Mouse (Mus musculus) liver, embryonic 11.5 days (tissue): Measurements from ENCODE around the gene Gnao1. TPM values are rescaled to one million over a fixed set of nuclear protein-coding genes. Genes with fewer than 3 reads are reported as not detected.

Experiments used
- ATAC-seq: fragments of 200-750 bp; cut with Nextera tagmentation; replicated peaks from 2 replicates; pipeline ENCODE4 v1.8.0; 2017; ENCODE audit warnings: moderate number of reproducible peaks, mild to moderate bottlenecking, moderate TSS enrichment, moderate library complexity; ENCODE audit not compliant: low FRiP score
- DNase-seq: peaks from one replicate; pipeline ENCODE4 v3.0.0-alpha.2; 2017; ENCODE audit warnings: low spot score
- H3K27ac ChIP-seq: fragments of 300-500 bp; sonication (generic); 2 replicates; pipeline ENCODE4 v1.5.1; 2014; ENCODE audit warnings: mild to moderate bottlenecking, low read depth, low read length, control low read depth
- H3K27me3 ChIP-seq: fragments of 300-500 bp; sonication (generic); replicated peaks from 2 replicates; pipeline ENCODE4 v1.6.1; 2014; ENCODE audit warnings: low read length, mixed read lengths; ENCODE audit not compliant: control insufficient read depth, insufficient read depth
- H3K36me3 ChIP-seq: fragments of 300-500 bp; sonication (generic); 2 replicates; pipeline ENCODE4 v1.6.1; 2014; ENCODE audit warnings: mild to moderate bottlenecking, low read length, moderate library complexity, mixed read lengths; ENCODE audit not compliant: control insufficient read depth, insufficient read depth
- H3K4me1 ChIP-seq: fragments of 300-500 bp; sonication (generic); replicated peaks from 2 replicates; pipeline ENCODE4 v1.6.1; 2014; ENCODE audit warnings: low read length, mixed read lengths; ENCODE audit not compliant: control insufficient read depth, insufficient read depth
- H3K4me2 ChIP-seq: fragments of 300-500 bp; sonication (generic); 2 replicates; pipeline ENCODE4 v1.6.1; 2014; ENCODE audit warnings: mild to moderate bottlenecking, control low read depth, moderate library complexity
- H3K4me3 ChIP-seq: fragments of 300-500 bp; sonication (generic); 2 replicates; pipeline ENCODE4 v1.5.1; 2014; ENCODE audit warnings: low read depth, low read length, control low read depth
- H3K9ac ChIP-seq: fragments of 300-500 bp; sonication (generic); 2 replicates; pipeline ENCODE4 v1.6.1; 2014; ENCODE audit warnings: low read depth, low read length, control low read depth
- H3K9me3 ChIP-seq: fragments of 300-500 bp; sonication (generic); 2 replicates; pipeline ENCODE4 v1.6.1; 2016; ENCODE audit warnings: low read length, inconsistent platforms, mixed read lengths; ENCODE audit not compliant: control insufficient read depth
- WGBS: fragments of 180-500 bp; shearing (Covaris S2); extraction: QIAGEN DNeasy Blood & Tissue Kit; methylation state at CpG from one replicate; pipeline ENCODE4 v1.1.7; 2014; 5-methylcytosine and 5-hydroxymethylcytosine counted together
- polyA plus RNA-seq: library from polyadenylated mRNA; unstranded; fragments of >200 nt; fragmentation: Nextera tagmentation; extraction: Ambion mirVana; gene quantifications from 2 replicates; pipeline ENCODE4 v1.2.1, GENCODE M21; 2014

Gnao1 gene
- 2.4 and 2.8 TPM in 2 replicates for polyA plus RNA-seq

DNA sequence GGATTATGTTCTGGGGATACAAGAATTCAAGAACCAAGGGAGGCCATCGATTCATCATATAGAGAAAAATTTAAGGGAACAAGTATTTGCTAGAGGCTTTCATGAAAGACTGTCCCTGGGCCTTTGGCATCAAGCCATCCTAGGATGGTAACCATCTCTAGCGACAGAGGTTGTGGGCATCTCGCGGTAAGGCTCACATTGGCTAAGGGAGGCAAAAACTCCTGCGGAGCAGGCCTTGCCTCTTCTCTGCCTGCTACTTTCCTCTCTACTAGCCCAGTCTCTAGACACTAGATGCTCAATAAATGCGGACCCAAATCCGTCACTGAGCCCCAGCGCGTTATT lies at the start of gene Gnao1:
TSS of gene Gnao1 (plus strand) at position 281 of the 342 bp plus-strand sequence.
- DNase-seq (no peak), ATAC-seq (no peak; the same call in 1 of the 2 replicates)
- Histone ChIP-seq H3K9me3 (no peaks in the 10 kb centered on the region), H3K27ac (no peak within 1 kb of the TSS), H3K4me1 (peaks cover 4% of the 10 kb centered on the region; the same call in 1 of the 2 replicates), H3K4me3 (peak within 1 kb of the TSS; percentile 62), H3K9ac (peak within 1 kb of the TSS; percentile 25; the same call in 1 of the 2 replicates), H3K27me3 (peaks cover 55% of the 10 kb centered on the region), H3K36me3 (no peaks in the 10 kb centered on the region), H3K4me2 (peak within 1 kb of the TSS; percentile 89)
- WGBS = 12% methylated on average over 9 of the region's 9 CpGs

DNA sequence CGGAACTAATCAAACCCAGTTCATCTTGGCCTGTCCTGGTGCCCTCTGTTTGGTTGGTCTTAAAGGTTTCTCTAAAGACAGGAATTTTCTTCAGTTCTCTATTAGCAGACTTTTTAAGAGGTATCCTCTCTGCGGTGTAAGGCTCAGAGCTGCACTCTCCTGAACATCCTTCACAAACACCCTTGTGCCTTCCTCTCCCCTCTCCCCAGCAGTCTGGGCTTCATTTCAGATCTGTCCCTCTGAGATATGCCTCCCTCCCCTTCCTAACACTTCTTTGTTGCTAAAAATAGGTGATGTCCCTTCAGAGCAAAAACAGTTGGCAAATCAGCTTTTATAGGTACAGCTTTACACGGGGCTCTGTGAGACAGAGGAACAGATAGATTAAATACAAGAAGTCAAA lies 32.2 kb upstream of the Gnao1 start:
- Histone ChIP-seq H3K27ac (no peak overlapping the region), H3K9ac (no peak overlapping the region), H3K36me3 (no peaks in the 10 kb centered on the region), H3K4me3 (no peak overlapping the region), H3K27me3 (no peaks in the 10 kb centered on the region), H3K4me2 (no peak overlapping the region), H3K4me1 (no peaks in the 10 kb centered on the region), H3K9me3 (no peaks in the 10 kb centered on the region)
- ATAC-seq (no peak), DNase-seq (no peak)
- 50% methylated on average over 3 of the region's 3 CpGs for WGBS

DNA sequence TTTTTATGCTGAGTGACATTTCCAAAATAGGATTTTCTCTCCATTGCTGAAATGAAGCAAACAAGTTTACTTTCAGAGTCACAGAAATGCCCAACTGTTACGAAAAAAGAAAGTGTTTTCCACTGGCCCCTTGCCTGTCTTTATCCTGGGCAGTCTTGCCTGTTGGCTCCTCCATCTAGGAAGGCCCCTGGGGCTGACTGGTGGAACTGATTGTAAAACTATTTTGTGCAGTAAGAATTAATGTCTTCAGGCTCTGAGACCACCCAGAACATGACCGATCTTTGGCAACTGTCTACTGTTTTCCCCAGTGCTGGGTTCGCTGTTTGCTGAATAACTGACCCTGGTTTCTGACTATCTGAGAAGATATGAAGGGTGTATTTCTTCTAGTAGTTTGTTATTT lies 540 bp upstream of the Gnao1 start:
- no peaks in the 10 kb centered on the region for H3K9me3 ChIP-seq
- no peak for DNase-seq
- ATAC-seq = no peak
- H3K27me3 ChIP-seq = peaks cover 51% of the 10 kb centered on the region
- H3K27ac ChIP-seq = no peak overlapping the region
- whole genome bisulfite sequencing = 83% methylated on average over 3 of the region's 3 CpGs
- no peak overlapping the region for H3K4me2 ChIP-seq
- H3K4me3 ChIP-seq = no peak overlapping the region
- H3K36me3 ChIP-seq = no peaks in the 10 kb centered on the region
- peaks cover 4% of the 10 kb centered on the region; the same call in 1 of the 2 replicates for H3K4me1 ChIP-seq
- H3K9ac ChIP-seq = no peak overlapping the region

DNA sequence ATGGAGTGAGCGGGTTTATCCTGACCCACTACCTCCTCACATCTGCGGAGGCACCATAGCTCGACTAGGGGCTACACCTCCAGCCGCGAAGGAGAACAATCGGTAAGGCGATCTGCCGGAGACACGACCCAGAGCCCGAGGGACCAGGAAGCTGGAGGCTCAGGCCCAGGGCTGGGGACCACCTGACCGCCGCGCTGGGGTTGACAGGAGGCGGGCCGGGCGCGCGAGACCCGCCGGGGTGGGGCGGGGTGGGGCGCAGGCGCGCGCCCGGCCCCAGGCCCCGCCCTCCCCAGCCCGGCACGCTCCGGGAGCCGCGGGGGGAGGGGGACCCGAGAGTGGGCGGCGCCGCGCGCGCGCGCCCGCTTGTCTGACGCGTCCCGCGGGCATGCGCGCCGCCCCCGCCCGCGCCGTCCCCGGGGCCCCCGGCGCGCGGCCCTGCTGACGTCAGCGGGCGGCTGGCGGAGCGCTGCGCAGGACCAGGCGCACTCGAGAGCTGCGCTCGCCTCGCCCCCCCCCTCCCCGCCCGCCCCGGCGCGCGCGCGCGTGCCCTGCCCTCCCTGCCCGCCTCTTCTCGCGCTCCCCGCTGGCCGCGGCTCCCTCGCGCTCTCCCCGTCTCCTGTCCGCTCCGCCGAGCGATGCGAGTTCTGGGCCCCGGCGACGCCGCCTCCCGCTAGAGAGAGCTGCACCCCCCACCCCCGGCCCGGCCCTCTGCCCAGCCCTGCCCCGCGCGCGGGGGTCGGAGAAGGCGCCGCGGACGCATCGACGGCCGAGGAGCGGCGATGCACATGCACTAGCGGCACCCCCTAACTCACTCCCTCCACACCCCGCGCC lies 477 bp downstream of the Gnao1 start:
- no peaks in the 10 kb centered on the region for H3K36me3 ChIP-seq
- peaks cover 57% of the 10 kb centered on the region for H3K27me3 ChIP-seq
- 0 out of 2 replicates have a peak overlapping the region, but pooled peaks have one; percentile 25 for H3K9ac ChIP-seq
- H3K4me1 ChIP-seq = peaks cover 4% of the 10 kb centered on the region; the same call in 1 of the 2 replicates
- H3K27ac ChIP-seq = no peak overlapping the region
- WGBS = under 1% methylated on average over 55 of the region's 116 CpGs
- peak overlapping the region; percentile 62 for H3K4me3 ChIP-seq
- H3K4me2 ChIP-seq = peak overlapping the region; percentile 89
- peak; percentile 87 for ATAC-seq
- peak; percentile 72 for DNase-seq
- no peaks in the 10 kb centered on the region for H3K9me3 ChIP-seq

DNA sequence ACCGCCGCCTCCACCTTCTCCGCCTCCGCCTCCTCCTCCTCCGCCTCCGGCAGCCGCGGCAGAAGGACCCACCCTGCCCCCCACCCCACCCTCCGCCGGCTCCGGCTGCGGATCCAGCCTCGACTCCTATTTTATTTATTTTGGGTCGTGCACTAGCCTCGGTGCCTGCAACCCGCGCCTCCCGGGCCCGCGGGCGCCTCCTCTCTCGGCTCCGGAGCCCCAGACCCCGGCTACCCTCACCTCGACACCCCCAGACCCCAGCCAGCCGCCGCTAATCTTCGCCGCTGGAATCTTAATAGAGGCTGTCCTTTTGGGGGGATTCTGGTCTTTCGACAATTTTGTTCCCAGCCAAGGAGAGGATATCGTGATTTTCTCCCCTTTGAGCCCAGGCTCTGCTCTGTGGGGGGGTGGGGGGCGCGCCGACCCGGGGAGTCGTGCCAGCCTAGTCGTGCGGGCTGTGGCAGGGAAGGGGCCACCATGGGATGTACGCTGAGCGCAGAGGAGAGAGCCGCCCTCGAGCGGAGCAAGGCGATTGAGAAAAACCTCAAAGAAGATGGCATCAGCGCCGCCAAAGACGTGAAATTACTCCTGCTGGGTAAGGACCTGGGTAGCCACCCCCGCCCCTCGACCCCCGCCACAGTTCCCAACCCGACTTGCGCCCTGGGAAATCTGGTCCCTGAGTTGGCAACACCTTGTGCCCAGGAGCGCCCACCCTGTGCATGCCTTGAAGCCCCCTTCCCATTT lies 1.3 kb downstream of the Gnao1 start:
- WGBS = 2% methylated on average over 41 of the region's 53 CpGs
- Histone ChIP-seq H3K9me3 (no peaks in the 10 kb centered on the region), H3K27ac (no peak overlapping the region), H3K27me3 (peaks cover 57% of the 10 kb centered on the region), H3K4me1 (peaks cover 4% of the 10 kb centered on the region; the same call in 1 of the 2 replicates), H3K4me2 (peak overlapping the region; percentile 89), H3K36me3 (no peaks in the 10 kb centered on the region), H3K9ac (peak overlapping the region; percentile 21; the same call in 1 of the 2 replicates), H3K4me3 (peak overlapping the region; percentile 62)
- DNase-seq (peak; percentile 40), ATAC-seq (no peak)

DNA sequence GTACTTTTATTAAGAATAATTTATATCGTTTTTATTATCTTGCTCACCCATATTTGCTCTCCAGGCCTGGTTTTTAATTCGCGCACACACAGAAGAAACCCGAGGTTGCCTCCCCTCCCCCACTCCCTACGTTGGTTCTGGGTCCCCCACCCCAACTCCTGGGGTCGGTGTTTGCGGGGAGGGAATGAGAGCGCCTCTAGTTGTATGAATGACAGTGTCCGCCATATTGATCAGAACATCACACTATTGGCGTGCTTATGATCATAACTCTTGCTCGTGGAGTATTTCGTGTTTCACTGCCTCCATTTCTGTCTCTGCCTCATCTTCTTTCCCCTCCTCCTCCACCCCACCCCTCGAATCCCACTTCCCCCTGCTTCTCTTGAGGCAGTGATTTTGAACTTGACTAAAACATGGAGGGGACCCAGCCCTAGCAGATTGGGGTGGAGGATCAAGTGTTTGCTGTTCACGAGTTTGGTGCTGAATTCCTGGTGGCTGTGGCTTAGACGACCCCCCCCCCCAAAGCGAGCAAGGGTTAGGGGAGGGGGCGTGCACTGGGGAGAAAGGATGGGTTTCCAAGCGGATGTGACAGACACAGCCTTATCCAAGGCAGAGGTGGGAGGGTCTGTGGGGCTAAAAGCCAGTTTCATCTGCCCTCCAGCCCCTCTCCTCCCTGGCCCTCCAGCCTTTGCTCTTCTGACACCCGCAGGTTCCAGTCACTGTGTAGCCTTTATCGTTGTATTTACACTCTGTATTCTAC lies 2.1 kb downstream of the Gnao1 start:
- H3K4me3 ChIP-seq = no peak overlapping the region
- DNase-seq (no peak), ATAC-seq (no peak)
- 18% methylated on average over 20 of the region's 20 CpGs for WGBS
- H3K9ac ChIP-seq = no peak overlapping the region
- peaks cover 57% of the 10 kb centered on the region for H3K27me3 ChIP-seq
- H3K9me3 ChIP-seq = no peaks in the 10 kb centered on the region
- peaks cover 4% of the 10 kb centered on the region; the same call in 1 of the 2 replicates for H3K4me1 ChIP-seq
- H3K27ac ChIP-seq = no peak overlapping the region
- H3K36me3 ChIP-seq = no peaks in the 10 kb centered on the region
- no peak overlapping the region; the same call in none of the 2 replicates for H3K4me2 ChIP-seq

DNA sequence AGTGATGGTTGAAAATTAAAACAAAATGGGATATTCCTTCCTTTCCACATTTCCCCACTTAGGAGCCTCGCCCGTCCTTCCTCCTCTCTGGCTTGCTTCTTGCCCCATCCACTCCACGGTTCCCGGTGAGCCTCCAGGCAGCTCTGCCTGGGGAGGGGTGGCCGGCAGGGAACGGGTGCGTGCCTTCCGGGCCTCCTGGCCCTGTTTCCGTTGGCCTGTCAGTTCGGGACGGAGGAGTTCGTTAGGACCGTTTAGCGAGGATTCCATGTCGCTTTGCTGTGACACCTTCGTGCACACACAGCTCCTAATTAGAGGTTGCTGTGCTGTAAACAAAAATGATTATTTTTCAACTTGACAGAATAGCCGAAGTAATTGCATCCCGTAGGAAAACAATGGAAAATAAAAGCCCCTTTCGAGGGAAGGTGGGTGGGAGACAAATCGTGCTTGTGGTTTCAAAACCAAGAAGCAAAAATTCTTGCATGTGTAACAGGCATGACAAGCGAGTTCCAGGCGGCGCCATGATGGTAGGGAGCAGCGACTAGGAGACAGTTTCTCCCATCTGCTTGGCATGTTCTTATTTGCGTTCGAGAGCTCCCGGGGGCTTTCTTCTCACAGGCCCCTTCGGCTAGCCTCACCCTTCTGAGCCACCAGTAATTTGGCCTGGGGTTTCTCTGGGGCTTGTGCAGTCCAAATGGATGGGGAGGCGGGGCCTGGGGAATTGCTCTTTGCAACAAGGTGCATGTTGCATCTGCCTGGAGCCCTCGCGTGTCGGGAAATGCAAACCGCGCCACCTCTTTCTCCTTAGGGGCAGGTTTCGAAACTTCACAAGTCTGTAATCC lies 3.0 kb downstream of the Gnao1 start:
- 13% methylated on average over 35 of the region's 35 CpGs for WGBS
- peaks cover 57% of the 10 kb centered on the region for H3K27me3 ChIP-seq
- DNase-seq (no peak), ATAC-seq (no peak)
- no peaks in the 10 kb centered on the region for H3K9me3 ChIP-seq
- peaks cover 4% of the 10 kb centered on the region; the same call in 1 of the 2 replicates for H3K4me1 ChIP-seq
- peak overlapping the region; percentile 21 for H3K4me3 ChIP-seq
- peak overlapping the region; percentile 48 for H3K4me2 ChIP-seq
- H3K9ac ChIP-seq = no peak overlapping the region
- H3K27ac ChIP-seq = no peak overlapping the region
- no peaks in the 10 kb centered on the region for H3K36me3 ChIP-seq
